ENCODE assay signal across 7 mouse cellular contexts in genomic region chr8:123224278-123225266, GRCm38 (mm10). TPM values are rescaled to one million over a fixed set of nuclear protein-coding genes. Genes with fewer than 3 reads are reported as not detected.
A peak's percentile ranks its signal among the peaks of the same experiment; 100 is the strongest.
DNase-seq lines count a peak whose midpoint lies in the region; ATAC-seq and TF ChIP-seq lines count a peak whose summit lies in the region.

Gene Cdk10, plus strand, starts transcription at chr8:123224842.

- peaks cover 14% of the 10 kb centered on the region for H3K4me1 ChIP-seq in embryonic facial prominence, embryonic 12.5 days
- peaks cover 8% of the 10 kb centered on the region; the same call in 1 of the 2 replicates for H3K4me1 ChIP-seq in kidney, adult 2 months (ENCODE audit: control insufficient read depth, insufficient read depth, low read length)
- H3K4me1 ChIP-seq in limb, embryonic 12.5 days (replicated peaks): peaks cover 13% of the 10 kb centered on the region
- peaks cover 17% of the 10 kb centered on the region for H3K4me1 ChIP-seq in midbrain, embryonic 15.5 days
- H3K4me1 ChIP-seq in spleen, adult 2 months (ENCODE audit: control insufficient read depth, insufficient read depth, insufficient read length): peaks cover 4% of the 10 kb centered on the region; the same call in 1 of the 2 replicates

- no peaks in the 10 kb centered on the region for H3K27me3 ChIP-seq in embryonic facial prominence, embryonic 12.5 days
- no peaks in the 10 kb centered on the region for H3K27me3 ChIP-seq in kidney, adult 2 months (replicated peaks; ENCODE audit: control insufficient read depth, insufficient read depth, low read length)
- H3K27me3 ChIP-seq in limb, embryonic 12.5 days: no peaks in the 10 kb centered on the region
- no peaks in the 10 kb centered on the region for H3K27me3 ChIP-seq in midbrain, embryonic 15.5 days (replicated peaks)
- H3K27me3 ChIP-seq in spleen, adult 2 months (ENCODE audit: control insufficient read depth, insufficient read depth, low read length): no peaks in the 10 kb centered on the region

- DNase-seq in adrenal gland, postnatal 25 days: peak; percentile 95
- peak; percentile 96 to 98 for DNase-seq in heart, adult 18-20 months
- DNase-seq in kidney, adult 2 months: peak; percentile 96
- DNase-seq in spleen, adult 2 months (ENCODE audit: low read depth in 1 of 2, low spot score in 2 of 2): peak; percentile 74 to 91

- no peaks in the 10 kb centered on the region for H3K9me3 ChIP-seq in embryonic facial prominence, embryonic 12.5 days
- H3K9me3 ChIP-seq in limb, embryonic 12.5 days: no peaks in the 10 kb centered on the region
- H3K9me3 ChIP-seq in midbrain, embryonic 15.5 days: no peaks in the 10 kb centered on the region

- H3K36me3 ChIP-seq in embryonic facial prominence, embryonic 12.5 days: peaks cover 27% of the 10 kb centered on the region
- H3K36me3 ChIP-seq in kidney, adult 2 months (ENCODE audit: control insufficient read depth, insufficient read depth, low read length): no peaks in the 10 kb centered on the region
- H3K36me3 ChIP-seq in limb, embryonic 12.5 days: peaks cover 28% of the 10 kb centered on the region
- peaks cover 15% of the 10 kb centered on the region; the same call in 1 of the 2 replicates for H3K36me3 ChIP-seq in midbrain, embryonic 15.5 days (replicated peaks)
- 0 out of 2 replicates have a peak, but pooled peaks cover 2% of the 10 kb centered on the region for H3K36me3 ChIP-seq in spleen, adult 2 months (ENCODE audit: control insufficient read depth, insufficient read depth, low read length)

- WGBS in embryonic facial prominence, embryonic 12.5 days: 3% methylated on average over 59 of the region's 59 CpGs
- WGBS in kidney, adult 2 months: 1% methylated on average over 59 of the region's 59 CpGs
- WGBS in limb, embryonic 12.5 days: 3% methylated on average over 59 of the region's 59 CpGs
- 4% methylated on average over 55 of the region's 59 CpGs for WGBS in midbrain, embryonic 15.5 days
- whole genome bisulfite sequencing in spleen, adult 2 months: 2% methylated on average over 59 of the region's 59 CpGs

- H3K4me2 ChIP-seq in embryonic facial prominence, embryonic 12.5 days (replicated peaks): peak within 1 kb of the TSS; percentile 84
- peak within 1 kb of the TSS; percentile 92 for H3K4me2 ChIP-seq in limb, embryonic 12.5 days
- peak within 1 kb of the TSS; percentile 88 for H3K4me2 ChIP-seq in midbrain, embryonic 15.5 days

- peak; percentile 96 for TF ChIP-seq POLR2A in kidney, adult 2 months (IDR thresholded peaks at IDR 0.05; ENCODE audit: low read depth, low read length)
- peak; percentile 90 for TF ChIP-seq POLR2A in spleen, adult 2 months (IDR thresholded peaks at IDR 0.05; ENCODE audit: low read depth, low read length)

- peak within 1 kb of the TSS; percentile 75 for H3K9ac ChIP-seq in embryonic facial prominence, embryonic 12.5 days
- peak within 1 kb of the TSS; percentile 83 for H3K9ac ChIP-seq in limb, embryonic 12.5 days (replicated peaks)
- H3K9ac ChIP-seq in midbrain, embryonic 15.5 days: peak within 1 kb of the TSS; percentile 80

- TF ChIP-seq CTCF in kidney, adult 2 months (conservative IDR thresholded peaks at IDR 0.05; ENCODE audit: insufficient read depth, insufficient read length, low read depth, low read length): 0 out of 2 replicates have a peak, but pooled peaks have one; percentile 12
- no peak for TF ChIP-seq CTCF in spleen, adult 2 months (IDR thresholded peaks at IDR 0.05; ENCODE audit: extremely low read depth, insufficient read depth, insufficient read length, insufficient replicate concordance)

- ATAC-seq in embryonic facial prominence, embryonic 12.5 days (ENCODE audit: insufficient number of reproducible peaks, insufficient read depth, low FRiP score, low TSS enrichment): peak; percentile 65; the same call in 1 of the 2 replicates
- peak; percentile 52 for ATAC-seq in limb, embryonic 12.5 days (ENCODE audit: insufficient number of reproducible peaks, insufficient read depth, low FRiP score, low TSS enrichment, low read depth)
- peak; percentile 93 for ATAC-seq in midbrain, embryonic 15.5 days (replicated peaks)

- H3K27ac ChIP-seq in embryonic facial prominence, embryonic 12.5 days: peak within 1 kb of the TSS; percentile 80
- H3K27ac ChIP-seq in kidney, adult 2 months (ENCODE audit: insufficient read depth, low read depth, low read length): peak within 1 kb of the TSS; percentile 91
- peak within 1 kb of the TSS; percentile 85 for H3K27ac ChIP-seq in limb, embryonic 12.5 days
- peak within 1 kb of the TSS; percentile 89 for H3K27ac ChIP-seq in midbrain, embryonic 15.5 days
- H3K27ac ChIP-seq in spleen, adult 2 months (ENCODE audit: insufficient read depth, low read length): peak within 1 kb of the TSS; percentile 44

- H3K4me3 ChIP-seq in embryonic facial prominence, embryonic 12.5 days: peak within 1 kb of the TSS; percentile 68
- peak within 1 kb of the TSS; percentile 81 for H3K4me3 ChIP-seq in kidney, adult 2 months (ENCODE audit: insufficient read depth, low read depth, low read length)
- peak within 1 kb of the TSS; percentile 82 for H3K4me3 ChIP-seq in limb, embryonic 12.5 days (replicated peaks)
- peak within 1 kb of the TSS; percentile 80 for H3K4me3 ChIP-seq in midbrain, embryonic 15.5 days
- H3K4me3 ChIP-seq in spleen, adult 2 months (ENCODE audit: extremely low read depth, insufficient read depth, insufficient read length): peak within 1 kb of the TSS; percentile 80

RNA-seq across cellular contexts. Expression of gene Cdk10, which starts in this region (rescaled TPM):
- 68.7 and 78.2 TPM in 2 replicates for total RNA-seq in adrenal gland, postnatal 25 days (2021)
- 38.5 and 40.6 TPM in 2 replicates for polyA plus RNA-seq in embryonic facial prominence, embryonic 12.5 days (2016; fragmentation: Nextera tagmentation; extraction: Ambion mirVana)
- total RNA-seq in heart, adult 18-20 months (2021): 10 to 100 TPM; 17.5 to 24.2 TPM
- polyA plus RNA-seq in kidney, adult 2 months (2012; rRNA removed): 53.3 and 53.7 TPM in 2 replicates
- polyA plus RNA-seq in limb, embryonic 12.5 days (2016; fragmentation: Nextera tagmentation; extraction: Ambion mirVana): 36.3 and 36.6 TPM in 2 replicates
- polyA plus RNA-seq in midbrain, embryonic 15.5 days (2015; fragmentation: Nextera tagmentation; extraction: Ambion mirVana): 52.6 and 55.0 TPM in 2 replicates
- 39.2 and 45.2 TPM in 2 replicates for polyA plus RNA-seq in spleen, adult 2 months (2012; rRNA removed)

Comparison
In these comparisons a context has a peak if more than half of its experiments do, and no peak if none do; other contexts are left out.
1. Peak in every context shown above with its lines: DNase-seq, ATAC-seq, H3K4me3 ChIP-seq and H3K27ac ChIP-seq.